10 mouse cellular contexts compared by ENCODE assay signal in the genomic region with DNA sequence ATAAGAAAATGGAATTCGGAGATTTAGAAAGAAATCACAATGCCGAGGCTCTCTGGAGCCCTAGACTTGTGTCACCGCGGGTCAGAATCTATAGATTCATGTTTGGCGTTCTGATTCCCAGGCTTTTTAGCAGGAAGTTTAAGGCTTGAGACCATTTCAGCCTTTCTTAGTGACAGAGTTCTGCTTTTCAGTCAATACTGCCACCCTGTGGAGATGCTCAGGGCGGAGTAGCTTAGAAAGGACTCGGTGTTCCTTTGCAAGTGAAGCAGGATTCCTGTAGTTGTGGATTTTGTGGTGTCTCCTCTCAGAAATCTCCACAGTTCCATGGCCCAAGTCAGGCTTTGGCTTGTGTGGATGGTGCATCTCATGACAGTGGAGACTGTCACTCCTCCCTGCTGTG. TPM values are rescaled to one million over a fixed set of nuclear protein-coding genes. Genes with fewer than 3 reads are reported as not detected.
A peak's percentile ranks its signal among the peaks of the same experiment; 100 is the strongest.
DNase-seq lines count a peak whose midpoint lies in the region; ATAC-seq and TF ChIP-seq lines count a peak whose summit lies in the region.
"Had no signal": no experiment of that assay in that cellular context is flagged by ENCODE, and none has a peak within 500 bp of the region (broad histone marks: within the 10 kb centered on the region; RNA-seq: fewer than 3 reads in every experiment).

No protein-coding gene starts in this region.

- H3K9me3 ChIP-seq in midbrain, embryonic 10.5 days (replicated peaks): no peaks in the 10 kb centered on the region
- H3K9me3 ChIP-seq in midbrain, embryonic 15.5 days: no peaks in the 10 kb centered on the region
- no peaks in the 10 kb centered on the region for H3K9me3 ChIP-seq in midbrain, embryonic 16.5 days (replicated peaks; ENCODE audit: control insufficient read depth, low read length, poor library complexity, severe bottlenecking)

- H3K27ac ChIP-seq in midbrain, embryonic 10.5 days (replicated peaks): no peak overlapping the region
- H3K27ac ChIP-seq in midbrain, embryonic 15.5 days: no peak overlapping the region
- no peak overlapping the region for H3K27ac ChIP-seq in cerebellum, adult 2 months (ENCODE audit: insufficient read depth, low read length)
- H3K27ac ChIP-seq in midbrain, embryonic 16.5 days (ENCODE audit: low read length): no peak overlapping the region

- TF ChIP-seq CTCF in cerebellum, adult 2 months (IDR thresholded peaks at IDR 0.05; ENCODE audit: borderline replicate concordance, insufficient read depth, low read depth, low read length): peak; percentile 64; the same call in 1 of the 2 replicates

- H3K4me2 ChIP-seq in midbrain, embryonic 15.5 days: no peak overlapping the region
- H3K4me2 ChIP-seq in midbrain, embryonic 16.5 days (ENCODE audit: low read length): no peak overlapping the region

- ATAC-seq in cerebellum, adult (ENCODE audit: insufficient number of reproducible peaks, low FRiP score, low TSS enrichment): no peak
- ATAC-seq in midbrain, embryonic 15.5 days (replicated peaks): no peak
- 0 out of 2 replicates have a peak, but pooled peaks have one; percentile 28 for ATAC-seq in midbrain, embryonic 16.5 days

- DNase-seq in cerebellum, adult 11 months: peak; percentile 24
- DNase-seq in midbrain, embryonic 10.5 days (ENCODE audit: low spot score): peak; percentile 51
- DNase-seq in cerebellum, adult 2 months: peak in 1 of 2 experiments; percentile 37
- DNase-seq in kidney, postnatal 14 days: peak; percentile 61
- DNase-seq in T-cell, adult 2 months (ENCODE audit: low spot score): no peak

- no peak overlapping the region for H3K9ac ChIP-seq in midbrain, embryonic 15.5 days
- H3K9ac ChIP-seq in midbrain, embryonic 16.5 days (ENCODE audit: low read depth, low read length): no peak overlapping the region

- peaks cover 4% of the 10 kb centered on the region; the same call in 1 of the 2 replicates for H3K4me1 ChIP-seq in midbrain, embryonic 10.5 days
- H3K4me1 ChIP-seq in midbrain, embryonic 15.5 days: no peaks in the 10 kb centered on the region
- H3K4me1 ChIP-seq in cerebellum, adult 2 months (ENCODE audit: control insufficient read depth, insufficient read depth, low read length): no peaks in the 10 kb centered on the region
- no peaks in the 10 kb centered on the region for H3K4me1 ChIP-seq in midbrain, embryonic 16.5 days (ENCODE audit: control insufficient read depth, insufficient read depth, low read length)

- no peaks in the 10 kb centered on the region for H3K36me3 ChIP-seq in midbrain, embryonic 10.5 days
- no peaks in the 10 kb centered on the region for H3K36me3 ChIP-seq in midbrain, embryonic 15.5 days (replicated peaks)
- H3K36me3 ChIP-seq in midbrain, embryonic 16.5 days (ENCODE audit: control insufficient read depth, insufficient read depth, low read length): no peaks in the 10 kb centered on the region

- TF ChIP-seq POLR2A in cerebellum, adult 2 months (IDR thresholded peaks at IDR 0.05; ENCODE audit: borderline replicate concordance, insufficient read depth, low read length): no peak

- H3K27me3 ChIP-seq in midbrain, embryonic 10.5 days (ENCODE audit: low read depth, poor library complexity, severe bottlenecking): peaks cover 82% of the 10 kb centered on the region
- peaks cover 71% of the 10 kb centered on the region for H3K27me3 ChIP-seq in midbrain, embryonic 15.5 days (replicated peaks)
- H3K27me3 ChIP-seq in cerebellum, adult 2 months (ENCODE audit: control insufficient read depth, insufficient read depth, low read length): no peaks in the 10 kb centered on the region
- H3K27me3 ChIP-seq in midbrain, embryonic 16.5 days (ENCODE audit: control insufficient read depth, insufficient read depth, low read depth, low read length): peaks cover 29% of the 10 kb centered on the region

- 24% methylated on average over 7 of the region's 7 CpGs for WGBS in midbrain, embryonic 10.5 days
- WGBS in midbrain, embryonic 15.5 days: 20% methylated on average over 7 of the region's 7 CpGs
- 18% methylated on average over 7 of the region's 7 CpGs for WGBS in cerebellum, adult 2 months
- 15% methylated on average over 7 of the region's 7 CpGs for WGBS in midbrain, embryonic 16.5 days

- no peak overlapping the region for H3K4me3 ChIP-seq in midbrain, embryonic 10.5 days
- no peak overlapping the region for H3K4me3 ChIP-seq in midbrain, embryonic 15.5 days
- H3K4me3 ChIP-seq in cerebellum, adult 2 months (replicated peaks; ENCODE audit: insufficient read depth, low read depth, low read length): no peak overlapping the region
- H3K4me3 ChIP-seq in midbrain, embryonic 16.5 days (ENCODE audit: low read depth, low read length): no peak overlapping the region

RNA-seq across cellular contexts. Expression of a gene that starts 7.4 kb away (rescaled TPM):
- polyA plus RNA-seq in midbrain, embryonic 10.5 days (2016; fragmentation: Nextera tagmentation; extraction: Ambion mirVana): 5.3 and 8.7 TPM in 2 replicates
- polyA plus RNA-seq in midbrain, embryonic 15.5 days (2015; fragmentation: Nextera tagmentation; extraction: Ambion mirVana): 0.43 and 0.61 TPM in 2 replicates
- polyA plus RNA-seq in cerebellum, adult 2 months (2012; rRNA removed): not detected in 2 replicates
- polyA plus RNA-seq in midbrain, embryonic 16.5 days (2015; fragmentation: Nextera tagmentation; extraction: Ambion mirVana): 0.21 and 0.26 TPM in 2 replicates
- polyA plus RNA-seq: liver, adult 2 months; small intestine, adult 2 months had no signal

RNA-seq across cellular contexts. Expression of a gene that starts 8.8 kb away (rescaled TPM):
- polyA plus RNA-seq in midbrain, embryonic 10.5 days (2016; fragmentation: Nextera tagmentation; extraction: Ambion mirVana): 7.8 and 9.7 TPM in 2 replicates
- polyA plus RNA-seq in midbrain, embryonic 15.5 days (2015; fragmentation: Nextera tagmentation; extraction: Ambion mirVana): 3.8 and 3.9 TPM in 2 replicates
- 0.67 and 0.79 TPM in 2 replicates for polyA plus RNA-seq in cerebellum, adult 2 months (2012; rRNA removed)
- 3.0 and 3.6 TPM in 2 replicates for polyA plus RNA-seq in midbrain, embryonic 16.5 days (2015; fragmentation: Nextera tagmentation; extraction: Ambion mirVana)
